Mouse (Mus musculus) embryonic facial prominence, embryonic 13.5 days (tissue): ENCODE measurements around the gene Golm1. TPM values are rescaled to one million over a fixed set of nuclear protein-coding genes. Genes with fewer than 3 reads are reported as not detected.

Source experiments
- ATAC-seq: fragments of 200-750 bp; cut with Nextera tagmentation; 2 replicates; pipeline ENCODE4 v1.8.0; 2017; ENCODE audit warnings: low read depth; ENCODE audit not compliant: insufficient number of reproducible peaks, insufficient read depth, low FRiP score, low TSS enrichment
- H3K27ac ChIP-seq: fragments of 300-500 bp; sonication (generic); 2 replicates; pipeline ENCODE4 v1.5.1; 2015; ENCODE audit warnings: moderate library complexity, mild to moderate bottlenecking, inconsistent platforms
- H3K27me3 ChIP-seq: fragments of 300-500 bp; sonication (generic); 2 replicates; pipeline ENCODE4 v1.6.1; 2015; ENCODE audit warnings: mild to moderate bottlenecking, inconsistent platforms
- H3K36me3 ChIP-seq: fragments of 300-500 bp; sonication (generic); 2 replicates; pipeline ENCODE4 v1.6.1; 2015; ENCODE audit warnings: mild to moderate bottlenecking, inconsistent platforms
- H3K4me1 ChIP-seq: fragments of 300-500 bp; sonication (generic); 2 replicates; pipeline ENCODE4 v1.6.1; 2015; ENCODE audit warnings: inconsistent platforms
- H3K4me2 ChIP-seq: fragments of 300-500 bp; sonication (generic); 2 replicates; pipeline ENCODE4 v1.6.1; 2015; ENCODE audit warnings: moderate library complexity, mild to moderate bottlenecking, inconsistent platforms
- H3K4me3 ChIP-seq: fragments of 300-500 bp; sonication (generic); 2 replicates; pipeline ENCODE4 v1.5.1; 2015; ENCODE audit warnings: mild to moderate bottlenecking, inconsistent platforms
- H3K9ac ChIP-seq: fragments of 300-500 bp; sonication (generic); 2 replicates; pipeline ENCODE4 v1.6.1; 2015; ENCODE audit warnings: mild to moderate bottlenecking, inconsistent platforms
- H3K9me3 ChIP-seq: fragments of 300-500 bp; sonication (generic); 2 replicates; pipeline ENCODE4 v1.6.1; 2016; ENCODE audit warnings: inconsistent platforms
- WGBS: fragments of 180-500 bp; shearing (Covaris S2); methylation state at CpG from one replicate; pipeline ENCODE4 v1.1.7; 2015; ENCODE audit warnings: mixed read lengths; 5-methylcytosine and 5-hydroxymethylcytosine counted together
- polyA plus RNA-seq: library from polyadenylated mRNA; unstranded; fragments of >200 nt; fragmentation: Nextera tagmentation; extraction: Ambion mirVana; gene quantifications from 2 replicates; pipeline ENCODE4 v1.2.1, GENCODE M21; 2015

Golm1 gene
- polyA plus RNA-seq, 1 experiment from 2014 or later, result 44.7 TPM

DNA sequence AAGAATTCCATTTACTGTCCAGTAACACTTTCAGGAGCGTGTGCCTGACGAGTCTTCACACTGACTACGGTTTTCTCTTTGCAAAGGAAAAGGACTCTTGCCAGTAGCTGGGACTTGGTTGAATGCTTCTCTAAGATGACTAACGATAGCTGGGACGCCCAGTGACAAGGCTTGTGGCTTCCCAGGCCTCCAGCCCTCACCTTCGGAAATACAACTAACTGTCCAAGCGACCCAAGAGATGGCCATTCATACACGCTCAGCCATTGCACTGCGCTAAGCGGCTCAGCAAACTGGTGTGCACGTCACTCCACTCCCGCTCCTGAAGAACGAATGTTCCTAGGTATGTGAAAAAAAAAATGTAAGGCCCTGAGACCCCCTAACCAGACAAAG, 855 bp downstream of the Golm1 start:
- Histone ChIP-seq H3K4me3 (peak overlapping the region; percentile 71), H3K4me2 (peak overlapping the region; percentile 79), H3K27ac (peak overlapping the region; percentile 85), H3K4me1 (peaks cover 19% of the 10 kb centered on the region), H3K36me3 (no peaks in the 10 kb centered on the region), H3K9ac (peak overlapping the region; percentile 83), H3K27me3 (no peaks in the 10 kb centered on the region), H3K9me3 (no peaks in the 10 kb centered on the region)
- under 1% methylated on average over 13 of the region's 13 CpGs for WGBS
- ATAC-seq, result no peak

DNA sequence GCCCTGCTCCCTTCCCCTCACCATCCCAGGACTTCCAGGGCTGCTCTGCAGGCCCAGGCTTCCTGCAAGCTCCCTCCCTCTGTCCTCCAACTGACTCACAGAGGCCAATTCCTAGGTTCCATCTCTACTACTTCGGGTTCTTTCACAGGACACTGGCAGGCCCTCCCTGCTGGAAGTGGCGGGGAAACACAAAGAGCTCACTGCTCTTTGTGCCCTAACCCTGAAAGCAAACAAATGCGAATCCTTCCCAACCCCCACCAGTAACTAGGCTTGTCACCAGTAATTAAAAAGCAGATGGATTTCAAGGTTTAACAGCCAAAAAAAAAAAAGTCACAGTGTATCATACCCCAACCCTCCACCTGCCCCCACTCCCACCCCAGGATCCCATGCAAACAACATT, 1.4 kb downstream of the Golm1 start:
- Histone ChIP-seq H3K27ac (0 out of 2 replicates have a peak overlapping the region, but pooled peaks have one; percentile 28), H3K9ac (peak overlapping the region; percentile 83)
- ATAC-seq, result no peak

GRCm38 (mm10) chr13:59673597-59673996, 2.0 kb downstream of the Golm1 start:
- H3K9me3 ChIP-seq, result no peaks in the 10 kb centered on the region
- peaks cover 21% of the 10 kb centered on the region for H3K4me1 ChIP-seq
- H3K4me3 ChIP-seq, result no peak overlapping the region
- no peaks in the 10 kb centered on the region for H3K36me3 ChIP-seq
- H3K9ac ChIP-seq, result no peak overlapping the region; the same call in 1 of the 2 replicates
- no peak overlapping the region for H3K27ac ChIP-seq
- H3K27me3 ChIP-seq, result no peaks in the 10 kb centered on the region
- ATAC-seq, result no peak
- peak overlapping the region; percentile 79 for H3K4me2 ChIP-seq
- WGBS, result 33% methylated on average over 7 of the region's 7 CpGs

More for the DNA sequence above, 1.4 kb downstream of the Golm1 start:
- 6% methylated on average over 3 of the region's 3 CpGs for WGBS
- H3K27me3 ChIP-seq, result no peaks in the 10 kb centered on the region
- peaks cover 21% of the 10 kb centered on the region for H3K4me1 ChIP-seq
- H3K4me3 ChIP-seq, result peak overlapping the region; percentile 71
- H3K36me3 ChIP-seq, result no peaks in the 10 kb centered on the region
- H3K4me2 ChIP-seq, result peak overlapping the region; percentile 79
- H3K9me3 ChIP-seq, result no peaks in the 10 kb centered on the region

DNA sequence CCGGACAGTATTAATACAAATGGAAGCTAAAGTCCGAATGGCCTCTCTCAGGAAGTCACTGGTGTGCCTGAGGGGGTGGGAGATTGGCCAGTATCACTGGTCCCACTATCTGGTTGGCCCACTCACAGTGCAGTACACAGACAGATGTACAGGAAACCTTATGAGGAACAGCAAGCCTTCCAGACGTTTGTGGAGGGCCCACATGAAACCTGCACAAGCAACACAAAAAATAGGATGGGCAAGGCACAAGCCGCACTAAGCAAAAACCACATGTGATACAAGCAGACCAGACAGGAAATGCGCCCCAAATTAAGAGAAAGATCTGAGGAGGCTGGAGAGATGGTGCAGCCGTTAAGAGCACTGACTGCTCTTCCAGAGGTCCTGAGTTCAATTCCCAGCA, 3.4 kb downstream of the Golm1 start:
- peaks cover 24% of the 10 kb centered on the region for H3K4me1 ChIP-seq
- no peak overlapping the region for H3K4me3 ChIP-seq
- no peak for ATAC-seq
- H3K27ac ChIP-seq, result no peak overlapping the region
- H3K27me3 ChIP-seq, result no peaks in the 10 kb centered on the region
- no peaks in the 10 kb centered on the region for H3K36me3 ChIP-seq
- no peaks in the 10 kb centered on the region for H3K9me3 ChIP-seq
- WGBS, result 48% methylated on average over 6 of the region's 6 CpGs
- H3K9ac ChIP-seq, result no peak overlapping the region
- H3K4me2 ChIP-seq, result no peak overlapping the region

DNA sequence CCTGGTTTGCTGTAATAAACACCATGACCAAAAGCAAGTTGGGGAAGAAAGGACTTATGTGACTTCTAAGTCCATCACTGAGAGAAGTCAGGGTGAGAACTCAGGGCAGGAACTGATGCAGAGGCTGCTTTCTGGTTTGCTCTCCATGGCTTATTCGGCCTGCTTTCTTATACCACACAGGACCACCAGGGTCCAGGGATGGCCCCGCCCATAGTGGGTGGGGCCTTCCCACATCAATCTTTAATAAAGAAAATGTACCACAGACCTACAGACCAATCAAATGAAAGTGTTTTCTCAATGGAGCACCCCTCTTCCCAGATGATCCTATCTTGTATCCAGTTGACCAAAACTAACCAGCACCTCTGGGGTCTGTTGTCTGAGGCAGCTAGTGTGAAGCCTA, 4.1 kb downstream of the Golm1 start:
- Histone ChIP-seq H3K4me3 (no peak overlapping the region), H3K9ac (no peak overlapping the region), H3K9me3 (no peaks in the 10 kb centered on the region), H3K4me1 (peaks cover 24% of the 10 kb centered on the region), H3K4me2 (no peak overlapping the region), H3K27ac (no peak overlapping the region), H3K36me3 (0 out of 2 replicates have a peak, but pooled peaks cover 1% of the 10 kb centered on the region), H3K27me3 (no peaks in the 10 kb centered on the region)
- WGBS, result 69% methylated on average over 2 of the region's 2 CpGs
- ATAC-seq, result no peak

DNA sequence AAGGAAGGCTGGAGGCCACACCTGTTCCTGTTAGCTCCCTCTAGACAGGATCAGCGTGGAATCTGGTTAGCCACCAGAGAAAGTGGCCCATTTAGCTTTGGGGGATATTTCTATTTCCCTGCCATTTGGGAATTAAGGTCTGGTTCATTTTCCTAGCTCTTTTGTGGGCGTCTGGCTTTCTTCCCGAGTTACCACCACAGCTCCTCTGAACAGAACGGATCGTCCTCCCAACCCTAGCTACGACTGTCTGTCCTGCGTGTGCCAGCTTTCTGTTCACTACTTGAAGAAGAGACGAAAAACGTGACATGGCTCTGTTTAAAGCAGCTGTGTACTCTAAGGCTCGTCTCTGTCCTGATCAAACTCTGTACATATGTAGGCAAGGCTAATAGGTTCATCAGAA, 5.7 kb downstream of the Golm1 start:
- Histone ChIP-seq H3K27me3 (no peaks in the 10 kb centered on the region), H3K9me3 (no peaks in the 10 kb centered on the region), H3K27ac (no peak overlapping the region), H3K4me2 (no peak overlapping the region), H3K4me3 (no peak overlapping the region), H3K4me1 (peaks cover 24% of the 10 kb centered on the region), H3K9ac (no peak overlapping the region), H3K36me3 (peaks cover 11% of the 10 kb centered on the region; the same call in 1 of the 2 replicates)
- 84% methylated on average over 10 of the region's 10 CpGs for WGBS
- no peak for ATAC-seq

- Histone ChIP-seq H3K9me3 (no peaks in the 10 kb centered on the region), H3K4me2 (no peak overlapping the region), H3K4me1 (peaks cover 18% of the 10 kb centered on the region), H3K36me3 (peaks cover 25% of the 10 kb centered on the region), H3K27ac (0 out of 2 replicates have a peak overlapping the region, but pooled peaks have one; percentile 5), H3K9ac (no peak overlapping the region), H3K4me3 (no peak overlapping the region), H3K27me3 (no peaks in the 10 kb centered on the region)
- 82% methylated on average over 11 of the region's 11 CpGs for WGBS
- no peak for ATAC-seq
Observed at GRCm38 (mm10) chr13:59668501-59669093, 7.0 kb downstream of the Golm1 start.

GRCm38 (mm10) chr13:59667763-59668162, 7.8 kb downstream of the Golm1 start:
- WGBS, result 84% methylated on average over 5 of the region's 5 CpGs
- H3K4me1 ChIP-seq, result peaks cover 12% of the 10 kb centered on the region; the same call in 1 of the 2 replicates
- no peaks in the 10 kb centered on the region for H3K27me3 ChIP-seq
- H3K4me3 ChIP-seq, result no peak overlapping the region
- no peak overlapping the region for H3K4me2 ChIP-seq
- H3K9ac ChIP-seq, result no peak overlapping the region
- no peak for ATAC-seq
- H3K9me3 ChIP-seq, result no peaks in the 10 kb centered on the region
- peaks cover 30% of the 10 kb centered on the region for H3K36me3 ChIP-seq
- H3K27ac ChIP-seq, result no peak overlapping the region

- Histone ChIP-seq H3K36me3 (peaks cover 45% of the 10 kb centered on the region), H3K9me3 (no peaks in the 10 kb centered on the region), H3K4me2 (no peak overlapping the region), H3K9ac (no peak overlapping the region), H3K4me3 (no peak overlapping the region), H3K4me1 (peaks cover 4% of the 10 kb centered on the region; the same call in 1 of the 2 replicates), H3K27ac (no peak overlapping the region), H3K27me3 (no peaks in the 10 kb centered on the region)
- 93% methylated on average over 19 of the region's 19 CpGs for WGBS
- no peak for ATAC-seq
Observed at GRCm38 (mm10) chr13:59663939-59664712, 11.5 kb downstream of the Golm1 start.

DNA sequence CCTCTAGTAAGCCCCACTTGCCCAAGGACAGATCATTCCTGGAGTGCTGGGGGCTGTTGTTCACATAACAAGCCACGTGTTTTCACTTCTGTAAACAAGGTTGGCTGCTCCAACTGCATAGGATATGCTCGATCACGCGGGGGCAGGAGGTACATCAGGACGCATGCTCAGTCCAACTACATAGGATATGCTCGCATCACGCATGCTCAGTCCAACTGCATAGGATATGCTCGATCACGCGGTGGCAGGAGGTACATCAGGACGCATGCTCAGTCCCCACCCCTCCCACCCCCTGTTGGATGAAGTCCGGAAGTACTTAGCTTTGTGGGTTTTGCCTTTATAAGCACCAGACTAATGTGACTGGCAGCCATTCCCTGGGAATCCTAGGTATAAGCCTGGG, 13.6 kb downstream of the Golm1 start:
- no peak overlapping the region for H3K4me3 ChIP-seq
- H3K4me1 ChIP-seq, result 0 out of 2 replicates have a peak, but pooled peaks cover under 1% of the 10 kb centered on the region
- H3K9ac ChIP-seq, result no peak overlapping the region
- H3K36me3 ChIP-seq, result peaks cover 55% of the 10 kb centered on the region
- 95% methylated on average over 12 of the region's 12 CpGs for WGBS
- no peak overlapping the region for H3K4me2 ChIP-seq
- H3K27ac ChIP-seq, result no peak overlapping the region
- ATAC-seq, result no peak
- H3K27me3 ChIP-seq, result no peaks in the 10 kb centered on the region
- H3K9me3 ChIP-seq, result no peaks in the 10 kb centered on the region

DNA sequence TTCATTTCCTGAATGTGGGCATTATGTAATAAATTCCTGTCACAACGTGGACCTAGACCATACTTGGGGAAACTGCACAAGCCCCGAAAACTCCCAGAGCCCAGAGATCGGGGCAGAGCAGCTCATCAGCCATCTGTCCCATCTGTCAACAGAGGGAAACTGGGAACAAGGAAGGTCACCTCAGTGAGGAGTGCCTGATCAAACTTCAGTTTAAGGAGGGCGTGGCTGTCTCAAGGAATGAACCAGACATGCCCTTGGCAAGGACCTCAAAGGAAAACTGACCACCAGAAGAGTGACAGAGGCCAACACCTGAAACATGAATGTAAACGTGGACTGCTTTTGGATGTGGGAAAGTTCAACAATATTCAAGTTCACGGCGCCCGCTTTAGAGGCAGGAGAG, 14.2 kb downstream of the Golm1 start:
- WGBS, result 92% methylated on average over 8 of the region's 8 CpGs
- H3K9ac ChIP-seq, result no peak overlapping the region
- ATAC-seq, result no peak

GRCm38 (mm10) chr13:59660371-59660770, 15.2 kb downstream of the Golm1 start:
- Histone ChIP-seq H3K27ac (no peak overlapping the region), H3K9ac (no peak overlapping the region), H3K27me3 (no peaks in the 10 kb centered on the region), H3K4me1 (peaks cover 6% of the 10 kb centered on the region), H3K36me3 (peaks cover 48% of the 10 kb centered on the region), H3K9me3 (no peaks in the 10 kb centered on the region), H3K4me3 (no peak overlapping the region), H3K4me2 (no peak overlapping the region)
- WGBS, result 96% methylated on average over 3 of the region's 3 CpGs
- no peak for ATAC-seq

More for the DNA sequence above, 14.2 kb downstream of the Golm1 start:
- Histone ChIP-seq H3K4me1 (peaks cover 6% of the 10 kb centered on the region), H3K9me3 (no peaks in the 10 kb centered on the region), H3K27me3 (no peaks in the 10 kb centered on the region), H3K4me2 (no peak overlapping the region), H3K27ac (no peak overlapping the region), H3K4me3 (no peak overlapping the region), H3K36me3 (peaks cover 52% of the 10 kb centered on the region)
